Mouse (Mus musculus) embryonic fibroblast, embryonic 13.5 days (primary cell): ENCODE data around the gene Krt82. TPM values are rescaled to one million over a fixed set of nuclear protein-coding genes. Genes with fewer than 3 reads are reported as not detected.

Experiments used
- H3K27ac ChIP-seq: 2 replicates; pipeline ENCODE4 v1.5.1; 2012; ENCODE audit warnings: low read length, control low read depth, inconsistent platforms; ENCODE audit not compliant: insufficient read depth
- H3K4me1 ChIP-seq: 2 replicates; pipeline ENCODE4 v1.6.1; 2011; ENCODE audit warnings: low read length; ENCODE audit not compliant: control insufficient read depth, insufficient read depth
- H3K4me3 ChIP-seq: 2 replicates; pipeline ENCODE4 v1.5.1; 2011; ENCODE audit warnings: mild to moderate bottlenecking, control low read depth, low read length; ENCODE audit not compliant: insufficient read depth
- CTCF ChIP-seq: IDR thresholded peaks from 2 replicates; pipeline ENCODE4 v1.5.1; 2011; ENCODE audit warnings: mild to moderate bottlenecking, control low read depth, low read length, moderate library complexity, borderline replicate concordance; ENCODE audit not compliant: insufficient read depth
- POLR2A ChIP-seq: IDR thresholded peaks from 2 replicates; pipeline ENCODE4 v1.6.1; 2011; ENCODE audit warnings: low read depth, mild to moderate bottlenecking, control low read depth, low read length, moderate library complexity
- polyA plus RNA-seq: library from polyadenylated mRNA; stranded (reverse); fragments of >200 nt; gene quantifications from 2 replicates; pipeline ENCODE4 v1.2.4, GENCODE M21; 2011; ENCODE audit warnings: low read depth; ENCODE audit not compliant: missing spikeins, insufficient read length

Gene Krt82
- not detected in 2 replicates for polyA plus RNA-seq

- Histone ChIP-seq H3K27ac (no peak within 1 kb of the TSS), H3K4me1 (no peaks in the 10 kb centered on the region), H3K4me3 (no peak within 1 kb of the TSS)
- TF ChIP-seq POLR2A (no peak), CTCF (no peak)
These were observed at the start of gene Krt82 for GRCm38 (mm10) chr15:101550567-101550966. Gene Krt82, minus strand, starts transcription at chr15:101550667.

GRCm38 (mm10) chr15:101599123-101599522, 48.7 kb upstream of the Krt82 start:
- TF ChIP-seq POLR2A (no peak), CTCF (no peak)
- no peak overlapping the region for H3K4me3 ChIP-seq
- no peaks in the 10 kb centered on the region for H3K4me1 ChIP-seq
- no peak overlapping the region for H3K27ac ChIP-seq

DNA sequence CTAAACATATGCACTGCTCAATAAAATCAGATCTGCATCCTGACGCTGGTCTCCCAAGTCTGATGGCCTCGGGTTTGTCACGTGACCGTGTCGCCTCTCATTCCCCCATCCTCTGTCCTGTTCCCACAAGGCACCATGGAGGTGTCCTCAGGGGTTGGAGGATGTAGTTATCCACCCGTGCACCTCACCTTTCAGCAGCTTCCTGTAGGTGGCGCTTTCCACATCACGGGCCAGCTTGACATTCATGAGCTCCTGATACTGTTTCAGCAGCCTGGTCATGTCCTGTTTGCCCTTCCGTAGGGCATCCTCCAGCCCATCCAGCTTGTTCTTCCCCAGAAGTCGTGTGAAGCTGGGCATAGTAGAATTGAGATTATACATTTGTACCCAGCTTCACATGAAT, 37.7 kb upstream of the Krt82 start:
- no peak overlapping the region for H3K4me3 ChIP-seq
- H3K27ac ChIP-seq: no peak overlapping the region
- no peaks in the 10 kb centered on the region for H3K4me1 ChIP-seq
- TF ChIP-seq POLR2A (no peak), CTCF (no peak)

DNA sequence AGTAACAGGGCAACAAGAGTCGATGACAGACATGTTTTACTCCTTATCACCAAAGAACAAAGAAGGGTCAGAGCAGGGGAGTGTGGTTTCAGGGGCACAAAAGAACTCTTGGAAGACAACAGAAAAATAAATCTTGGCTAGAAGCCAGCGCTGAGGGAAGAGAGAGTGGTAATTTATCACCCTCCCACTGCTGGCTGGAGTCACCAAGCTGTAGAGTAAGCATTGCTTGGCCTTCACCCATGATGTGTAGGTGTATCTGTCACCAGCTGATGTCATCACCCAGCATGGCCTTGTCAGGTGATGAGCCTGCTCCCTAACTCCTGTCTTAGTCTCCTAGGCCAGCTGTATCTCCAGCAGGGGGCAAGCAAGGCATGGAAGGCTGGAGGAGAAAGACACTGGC, 34.0 kb upstream of the Krt82 start:
- no peak for TF ChIP-seq POLR2A
- no peak for TF ChIP-seq CTCF
- no peak overlapping the region for H3K4me3 ChIP-seq
- H3K27ac ChIP-seq: no peak overlapping the region
- no peaks in the 10 kb centered on the region for H3K4me1 ChIP-seq

GRCm38 (mm10) chr15:101583211-101583965, 32.9 kb upstream of the Krt82 start:
- H3K4me3 ChIP-seq: no peak overlapping the region
- H3K27ac ChIP-seq: no peak overlapping the region
- TF ChIP-seq POLR2A (no peak), CTCF (no peak)
- H3K4me1 ChIP-seq: no peaks in the 10 kb centered on the region

- H3K4me1 ChIP-seq: no peaks in the 10 kb centered on the region
- H3K4me3 ChIP-seq: no peak overlapping the region
- no peak overlapping the region for H3K27ac ChIP-seq
- no peak for TF ChIP-seq CTCF
- TF ChIP-seq POLR2A: no peak
These were observed 31.2 kb upstream of the Krt82 start for GRCm38 (mm10) chr15:101581701-101582100.

DNA sequence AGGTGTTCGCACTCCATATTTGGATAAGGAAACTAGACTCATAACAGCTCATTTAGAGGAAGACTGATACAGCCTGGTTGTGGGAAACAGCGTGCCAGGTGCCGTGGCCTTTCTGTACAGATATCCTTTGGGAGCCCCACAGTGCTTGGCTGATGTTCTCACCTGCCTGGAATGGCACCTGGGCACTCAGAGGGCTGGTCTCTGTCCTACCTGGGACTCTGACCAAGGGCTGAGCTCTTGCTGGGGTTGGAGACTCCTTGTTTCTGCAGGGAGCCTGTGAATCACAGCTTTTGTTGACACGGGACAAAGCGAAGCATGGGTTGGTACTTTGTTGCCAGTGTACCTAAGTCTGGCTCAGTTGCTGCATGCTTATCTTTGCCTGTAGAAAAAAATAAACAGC, 25.0 kb upstream of the Krt82 start:
- H3K27ac ChIP-seq: no peak overlapping the region

GRCm38 (mm10) chr15:101573796-101574345, 23.4 kb upstream of the Krt82 start, which contains the start of gene Krt75:
Gene Krt75, minus strand, starts transcription at chr15:101573904.
- H3K4me1 ChIP-seq: no peaks in the 10 kb centered on the region
- no peak within 1 kb of the TSS for H3K4me3 ChIP-seq
- no peak within 1 kb of the TSS for H3K27ac ChIP-seq
- TF ChIP-seq CTCF (no peak), POLR2A (no peak)

More for the DNA sequence above, 25.0 kb upstream of the Krt82 start:
- H3K4me3 ChIP-seq: no peak overlapping the region
- TF ChIP-seq CTCF (no peak), POLR2A (no peak)
- no peaks in the 10 kb centered on the region for H3K4me1 ChIP-seq

GRCm38 (mm10) chr15:101567780-101568179, 17.3 kb upstream of the Krt82 start:
- H3K4me3 ChIP-seq: no peak overlapping the region
- no peak overlapping the region for H3K27ac ChIP-seq
- no peak for TF ChIP-seq POLR2A
- TF ChIP-seq CTCF: peak; percentile 39; the same call in 1 of the 2 replicates
- H3K4me1 ChIP-seq: no peaks in the 10 kb centered on the region

- TF ChIP-seq CTCF (no peak), POLR2A (no peak)
- no peak within 1 kb of the TSS for H3K27ac ChIP-seq
- H3K4me1 ChIP-seq: no peaks in the 10 kb centered on the region
- H3K4me3 ChIP-seq: no peak within 1 kb of the TSS
These were observed 12.4 kb upstream of the Krt82 start, which contains the start of gene Krt90 for GRCm38 (mm10) chr15:101562850-101563249. Gene Krt90, minus strand, starts transcription at chr15:101562950.
